Mouse (Mus musculus) stomach, embryonic 14.5 days (tissue): Measurements from ENCODE around the gene Relb. TPM values are rescaled to one million over a fixed set of nuclear protein-coding genes. Genes with fewer than 3 reads are reported as not detected.

Experiments
- ATAC-seq: fragments of 200-750 bp; cut with Nextera tagmentation; 2 replicates; pipeline ENCODE4 v1.8.0; 2017; ENCODE audit warnings: low read depth, moderate TSS enrichment; ENCODE audit not compliant: insufficient number of reproducible peaks, insufficient read depth, low FRiP score
- H3K27ac ChIP-seq: fragments of 300-500 bp; sonication (generic); 2 replicates; pipeline ENCODE4 v1.5.1; 2014; ENCODE audit warnings: mild to moderate bottlenecking, low read length, moderate library complexity, mixed read lengths
- H3K27me3 ChIP-seq: fragments of 300-500 bp; sonication (generic); 2 replicates; pipeline ENCODE4 v1.6.1; 2014; ENCODE audit warnings: low read length, control low read depth, mixed read lengths; ENCODE audit not compliant: control insufficient read depth, insufficient read depth
- H3K36me3 ChIP-seq: fragments of 300-500 bp; sonication (generic); 2 replicates; pipeline ENCODE4 v1.6.1; 2014; ENCODE audit warnings: mild to moderate bottlenecking, control low read depth, low read length, moderate library complexity, mixed read lengths; ENCODE audit not compliant: control insufficient read depth, insufficient read depth
- H3K4me1 ChIP-seq: fragments of 300-500 bp; sonication (generic); 2 replicates; pipeline ENCODE4 v1.6.1; 2014; ENCODE audit warnings: low read length, control low read depth, mixed read lengths; ENCODE audit not compliant: control insufficient read depth, insufficient read depth
- H3K4me2 ChIP-seq: fragments of 300-500 bp; sonication (generic); replicated peaks from 2 replicates; pipeline ENCODE4 v1.6.1; 2014; ENCODE audit warnings: low read depth, low read length, control low read depth
- H3K4me3 ChIP-seq: fragments of 300-500 bp; sonication (generic); 2 replicates; pipeline ENCODE4 v1.5.1; 2014; ENCODE audit warnings: low read depth, low read length, control low read depth
- H3K9ac ChIP-seq: fragments of 300-500 bp; sonication (generic); replicated peaks from 2 replicates; pipeline ENCODE4 v1.6.1; 2014; ENCODE audit warnings: low read depth, mild to moderate bottlenecking, control low read depth, low read length, moderate library complexity, mixed read lengths
- H3K9me3 ChIP-seq: fragments of 300-500 bp; sonication (generic); 2 replicates; pipeline ENCODE4 v1.6.1; 2016; ENCODE audit warnings: low read depth, low read length, control low read depth; ENCODE audit not compliant: control insufficient read depth
- WGBS: fragments of 180-500 bp; shearing (Covaris S2); extraction: QIAGEN DNeasy Blood & Tissue Kit; methylation state at CpG from one replicate; pipeline ENCODE4 v1.1.7; 2014; 5-methylcytosine and 5-hydroxymethylcytosine counted together
- polyA plus RNA-seq: library from polyadenylated mRNA; unstranded; fragments of >200 nt; fragmentation: Nextera tagmentation; extraction: Ambion mirVana; gene quantifications from 2 replicates; pipeline ENCODE4 v1.2.1, GENCODE M21; 2014

Relb gene
- polyA plus RNA-seq, 1 experiment from 2014 or later: 10.4 TPM

GRCm38 (mm10) chr7:19572926-19573775, 56.1 kb downstream of the Relb start:
- H3K27me3 ChIP-seq: peaks cover 12% of the 10 kb centered on the region
- H3K36me3 ChIP-seq: peaks cover 9% of the 10 kb centered on the region; the same call in 1 of the 2 replicates
- H3K9me3 ChIP-seq: no peaks in the 10 kb centered on the region
- WGBS: under 1% methylated on average over 53 of the region's 53 CpGs
- ATAC-seq: peak; percentile 85
- peak overlapping the region; percentile 85 for H3K27ac ChIP-seq
- H3K4me3 ChIP-seq: peak overlapping the region; percentile 74
- H3K4me1 ChIP-seq: peaks cover 22% of the 10 kb centered on the region
- H3K9ac ChIP-seq: peak overlapping the region; percentile 80
- H3K4me2 ChIP-seq: peak overlapping the region; percentile 89

- no peak for ATAC-seq
- H3K9me3 ChIP-seq: no peaks in the 10 kb centered on the region
- H3K27me3 ChIP-seq: no peaks in the 10 kb centered on the region
- H3K4me2 ChIP-seq: no peak overlapping the region
- 77% methylated on average over 3 of the region's 3 CpGs for WGBS
- no peak overlapping the region for H3K9ac ChIP-seq
- H3K36me3 ChIP-seq: peaks cover 23% of the 10 kb centered on the region
- H3K27ac ChIP-seq: no peak overlapping the region
- H3K4me3 ChIP-seq: no peak overlapping the region
- peaks cover 13% of the 10 kb centered on the region for H3K4me1 ChIP-seq
Measured at GRCm38 (mm10) chr7:19569647-19570046, 59.6 kb downstream of the Relb start.

GRCm38 (mm10) chr7:19567426-19567825, 61.8 kb downstream of the Relb start:
- H3K4me2 ChIP-seq: no peak overlapping the region
- H3K9me3 ChIP-seq: no peaks in the 10 kb centered on the region
- 91% methylated on average over 8 of the region's 8 CpGs for WGBS
- H3K27me3 ChIP-seq: no peaks in the 10 kb centered on the region
- H3K4me1 ChIP-seq: peaks cover 10% of the 10 kb centered on the region
- no peak for ATAC-seq
- H3K27ac ChIP-seq: no peak overlapping the region
- H3K36me3 ChIP-seq: peaks cover 29% of the 10 kb centered on the region
- no peak overlapping the region for H3K9ac ChIP-seq
- no peak overlapping the region for H3K4me3 ChIP-seq

GRCm38 (mm10) chr7:19565803-19566202, 63.4 kb downstream of the Relb start:
- H3K27ac ChIP-seq: no peak overlapping the region
- peaks cover 3% of the 10 kb centered on the region; the same call in 1 of the 2 replicates for H3K4me1 ChIP-seq
- H3K4me3 ChIP-seq: no peak overlapping the region
- H3K4me2 ChIP-seq: no peak overlapping the region
- 89% methylated on average over 2 of the region's 2 CpGs for WGBS
- H3K9me3 ChIP-seq: no peaks in the 10 kb centered on the region
- no peak for ATAC-seq
- H3K9ac ChIP-seq: no peak overlapping the region
- H3K27me3 ChIP-seq: no peaks in the 10 kb centered on the region
- peaks cover 29% of the 10 kb centered on the region for H3K36me3 ChIP-seq

GRCm38 (mm10) chr7:19564455-19564854, 64.8 kb downstream of the Relb start:
- H3K4me2 ChIP-seq: no peak overlapping the region
- no peak for ATAC-seq
- no peaks in the 10 kb centered on the region for H3K27me3 ChIP-seq
- H3K9me3 ChIP-seq: no peaks in the 10 kb centered on the region
- no peak overlapping the region for H3K27ac ChIP-seq
- 94% methylated on average over 4 of the region's 4 CpGs for WGBS
- peaks cover 29% of the 10 kb centered on the region for H3K36me3 ChIP-seq
- H3K9ac ChIP-seq: no peak overlapping the region
- peaks cover 17% of the 10 kb centered on the region for H3K4me1 ChIP-seq
- H3K4me3 ChIP-seq: no peak overlapping the region

GRCm38 (mm10) chr7:19563884-19564283, 65.4 kb downstream of the Relb start:
- Histone ChIP-seq H3K9ac (no peak overlapping the region), H3K36me3 (peaks cover 23% of the 10 kb centered on the region), H3K4me2 (no peak overlapping the region), H3K9me3 (no peaks in the 10 kb centered on the region), H3K4me3 (no peak overlapping the region), H3K27me3 (no peaks in the 10 kb centered on the region), H3K4me1 (peaks cover 19% of the 10 kb centered on the region), H3K27ac (no peak overlapping the region)
- ATAC-seq: no peak
- 83% methylated on average over 3 of the region's 3 CpGs for WGBS

GRCm38 (mm10) chr7:19562643-19563410, 66.4 kb downstream of the Relb start, which contains the start of gene Ppp1r37:
TSS of gene Ppp1r37 (minus strand) at chr7:19563076.
- 2% methylated on average over 19 of the region's 19 CpGs for WGBS
- H3K36me3 ChIP-seq: peaks cover 20% of the 10 kb centered on the region
- peak within 1 kb of the TSS; percentile 92 for H3K27ac ChIP-seq
- peak within 1 kb of the TSS; percentile 77 for H3K4me2 ChIP-seq
- H3K4me3 ChIP-seq: peak within 1 kb of the TSS; percentile 100
- H3K27me3 ChIP-seq: no peaks in the 10 kb centered on the region
- H3K9ac ChIP-seq: peak within 1 kb of the TSS; percentile 91
- H3K4me1 ChIP-seq: peaks cover 19% of the 10 kb centered on the region
- peak; percentile 28 for ATAC-seq
- no peaks in the 10 kb centered on the region for H3K9me3 ChIP-seq

GRCm38 (mm10) chr7:19561765-19562642, 67.2 kb downstream of the Relb start:
- Histone ChIP-seq H3K4me2 (peak overlapping the region; percentile 77), H3K27me3 (no peaks in the 10 kb centered on the region), H3K9me3 (no peaks in the 10 kb centered on the region), H3K36me3 (peaks cover 18% of the 10 kb centered on the region), H3K27ac (peak overlapping the region; percentile 92), H3K9ac (peak overlapping the region; percentile 91), H3K4me3 (peak overlapping the region; percentile 100), H3K4me1 (peaks cover 19% of the 10 kb centered on the region)
- peak; percentile 84 for ATAC-seq
- WGBS: under 1% methylated on average over 97 of the region's 102 CpGs
